Mouse (Mus musculus): Measurements from ENCODE around the gene Itpr3. TPM values are rescaled to one million over a fixed set of nuclear protein-coding genes. Genes with fewer than 3 reads are reported as not detected.

The Itpr3 gene
- polyA plus RNA-seq, 1 experiment from 2014 or later = 0.67 TPM

GRCm38 (mm10) chr17:27072363-27072762 lies 15.3 kb downstream of the Itpr3 start:
- H3K4me2 ChIP-seq = no peak overlapping the region
- H3K4me1 ChIP-seq (replicated peaks) = peaks cover 17% of the 10 kb centered on the region
- ATAC-seq (ENCODE audit: insufficient read depth) = no peak
- no peaks in the 10 kb centered on the region for H3K36me3 ChIP-seq (replicated peaks)
- no peak overlapping the region for H3K27ac ChIP-seq (replicated peaks)
- H3K4me3 ChIP-seq (replicated peaks) = no peak overlapping the region
- no peak overlapping the region for H3K9ac ChIP-seq
- H3K9me3 ChIP-seq (replicated peaks) = no peaks in the 10 kb centered on the region
- H3K27me3 ChIP-seq = no peaks in the 10 kb centered on the region
- 79% methylated on average over 8 of the region's 8 CpGs for WGBS (ENCODE audit: insufficient replicate concordance)

- Histone ChIP-seq H3K9ac (no peak overlapping the region), H3K27me3 (no peaks in the 10 kb centered on the region), H3K4me1 (replicated peaks) (peaks cover 17% of the 10 kb centered on the region), H3K4me2 (no peak overlapping the region), H3K9me3 (replicated peaks) (peaks cover 5% of the 10 kb centered on the region; the same call in 1 of the 2 replicates), H3K27ac (replicated peaks) (no peak overlapping the region), H3K36me3 (replicated peaks) (no peaks in the 10 kb centered on the region), H3K4me3 (replicated peaks) (no peak overlapping the region)
- WGBS (ENCODE audit: insufficient replicate concordance) = 58% methylated on average over 5 of the region's 5 CpGs
- ATAC-seq (ENCODE audit: insufficient read depth) = no peak
These were observed 16.0 kb downstream of the Itpr3 start for GRCm38 (mm10) chr17:27073126-27073525.

- H3K9ac ChIP-seq = no peak overlapping the region
- WGBS (ENCODE audit: insufficient replicate concordance) = 47% methylated on average over 9 of the region's 9 CpGs
- H3K27ac ChIP-seq (replicated peaks) = 0 out of 2 replicates have a peak overlapping the region, but pooled peaks have one; percentile 3
These were observed 16.7 kb downstream of the Itpr3 start for GRCm38 (mm10) chr17:27073778-27074177.

GRCm38 (mm10) chr17:27074236-27074635 lies 17.1 kb downstream of the Itpr3 start:
- Histone ChIP-seq H3K9me3 (replicated peaks) (peaks cover 5% of the 10 kb centered on the region; the same call in 1 of the 2 replicates), H3K4me1 (replicated peaks) (peaks cover 17% of the 10 kb centered on the region), H3K9ac (no peak overlapping the region), H3K36me3 (replicated peaks) (no peaks in the 10 kb centered on the region), H3K27ac (replicated peaks) (0 out of 2 replicates have a peak overlapping the region, but pooled peaks have one; percentile 3), H3K4me2 (no peak overlapping the region), H3K4me3 (replicated peaks) (no peak overlapping the region), H3K27me3 (no peaks in the 10 kb centered on the region)
- ATAC-seq (ENCODE audit: insufficient read depth) = no peak
- WGBS (ENCODE audit: insufficient replicate concordance) = 41% methylated on average over 6 of the region's 6 CpGs

More at GRCm38 (mm10) chr17:27073778-27074177, 16.7 kb downstream of the Itpr3 start:
- Histone ChIP-seq H3K27me3 (no peaks in the 10 kb centered on the region), H3K4me2 (no peak overlapping the region), H3K4me3 (replicated peaks) (no peak overlapping the region), H3K9me3 (replicated peaks) (peaks cover 5% of the 10 kb centered on the region; the same call in 1 of the 2 replicates), H3K4me1 (replicated peaks) (peaks cover 17% of the 10 kb centered on the region), H3K36me3 (replicated peaks) (no peaks in the 10 kb centered on the region)
- no peak for ATAC-seq (ENCODE audit: insufficient read depth)

- Histone ChIP-seq H3K27me3 (no peaks in the 10 kb centered on the region), H3K9ac (no peak overlapping the region), H3K4me3 (replicated peaks) (no peak overlapping the region), H3K4me2 (no peak overlapping the region), H3K36me3 (replicated peaks) (no peaks in the 10 kb centered on the region), H3K27ac (replicated peaks) (no peak overlapping the region), H3K9me3 (replicated peaks) (peaks cover 5% of the 10 kb centered on the region; the same call in 1 of the 2 replicates), H3K4me1 (replicated peaks) (peaks cover 19% of the 10 kb centered on the region)
- ATAC-seq (ENCODE audit: insufficient read depth) = no peak
- 48% methylated on average over 17 of the region's 17 CpGs for WGBS (ENCODE audit: insufficient replicate concordance)
These were observed 18.0 kb downstream of the Itpr3 start for GRCm38 (mm10) chr17:27074849-27075745.

GRCm38 (mm10) chr17:27077133-27077532 lies 20.0 kb downstream of the Itpr3 start:
- Histone ChIP-seq H3K27me3 (no peaks in the 10 kb centered on the region), H3K4me3 (replicated peaks) (no peak overlapping the region), H3K9me3 (replicated peaks) (peaks cover 5% of the 10 kb centered on the region; the same call in 1 of the 2 replicates), H3K4me2 (no peak overlapping the region), H3K4me1 (replicated peaks) (peaks cover 32% of the 10 kb centered on the region), H3K36me3 (replicated peaks) (no peaks in the 10 kb centered on the region), H3K9ac (no peak overlapping the region), H3K27ac (replicated peaks) (no peak overlapping the region)
- 78% methylated on average over 7 of the region's 7 CpGs for WGBS (ENCODE audit: insufficient replicate concordance)
- no peak for ATAC-seq (ENCODE audit: insufficient read depth)

- H3K36me3 ChIP-seq (replicated peaks) = no peaks in the 10 kb centered on the region
- no peak overlapping the region for H3K4me2 ChIP-seq
- peaks cover 5% of the 10 kb centered on the region; the same call in 1 of the 2 replicates for H3K9me3 ChIP-seq (replicated peaks)
- no peaks in the 10 kb centered on the region for H3K27me3 ChIP-seq
- peaks cover 36% of the 10 kb centered on the region for H3K4me1 ChIP-seq (replicated peaks)
- WGBS (ENCODE audit: insufficient replicate concordance) = 64% methylated on average over 6 of the region's 6 CpGs
- ATAC-seq (ENCODE audit: insufficient read depth) = no peak
- no peak overlapping the region for H3K4me3 ChIP-seq (replicated peaks)
- no peak overlapping the region for H3K9ac ChIP-seq
- H3K27ac ChIP-seq (replicated peaks) = no peak overlapping the region
These were observed 20.8 kb downstream of the Itpr3 start for GRCm38 (mm10) chr17:27077920-27078319.

- Histone ChIP-seq H3K9ac (no peak overlapping the region), H3K27ac (replicated peaks) (no peak overlapping the region), H3K36me3 (replicated peaks) (no peaks in the 10 kb centered on the region), H3K4me3 (replicated peaks) (no peak overlapping the region), H3K4me2 (no peak overlapping the region), H3K9me3 (replicated peaks) (peaks cover 5% of the 10 kb centered on the region; the same call in 1 of the 2 replicates), H3K27me3 (no peaks in the 10 kb centered on the region), H3K4me1 (replicated peaks) (peaks cover 41% of the 10 kb centered on the region)
- no peak for ATAC-seq (ENCODE audit: insufficient read depth)
- 65% methylated on average over 6 of the region's 6 CpGs for WGBS (ENCODE audit: insufficient replicate concordance)
These were observed 21.4 kb downstream of the Itpr3 start for GRCm38 (mm10) chr17:27078499-27078898.

GRCm38 (mm10) chr17:27081868-27082267 lies 24.8 kb downstream of the Itpr3 start:
- Histone ChIP-seq H3K36me3 (replicated peaks) (no peaks in the 10 kb centered on the region), H3K4me3 (replicated peaks) (no peak overlapping the region), H3K27ac (replicated peaks) (0 out of 2 replicates have a peak overlapping the region, but pooled peaks have one; percentile 41), H3K9ac (no peak overlapping the region), H3K4me1 (replicated peaks) (peaks cover 31% of the 10 kb centered on the region), H3K4me2 (peak overlapping the region; percentile 27; the same call in 1 of the 2 replicates), H3K9me3 (replicated peaks) (peaks cover 5% of the 10 kb centered on the region; the same call in 1 of the 2 replicates), H3K27me3 (no peaks in the 10 kb centered on the region)
- 44% methylated on average over 5 of the region's 5 CpGs for WGBS (ENCODE audit: insufficient replicate concordance)
- no peak for ATAC-seq (ENCODE audit: insufficient read depth)

- no peak overlapping the region for H3K9ac ChIP-seq
- WGBS (ENCODE audit: insufficient replicate concordance) = 39% methylated on average over 8 of the region's 8 CpGs
- no peak for ATAC-seq (ENCODE audit: insufficient read depth)
- no peak overlapping the region for H3K4me3 ChIP-seq (replicated peaks)
- no peaks in the 10 kb centered on the region for H3K36me3 ChIP-seq (replicated peaks)
- H3K4me2 ChIP-seq = no peak overlapping the region
- peaks cover 2% of the 10 kb centered on the region; the same call in 1 of the 2 replicates for H3K9me3 ChIP-seq (replicated peaks)
- no peaks in the 10 kb centered on the region for H3K27me3 ChIP-seq
- H3K27ac ChIP-seq (replicated peaks) = no peak overlapping the region
- H3K4me1 ChIP-seq (replicated peaks) = peaks cover 31% of the 10 kb centered on the region
These were observed 25.7 kb downstream of the Itpr3 start for GRCm38 (mm10) chr17:27082796-27083195.

- no peak for ATAC-seq (ENCODE audit: insufficient read depth)
- Histone ChIP-seq H3K9me3 (replicated peaks) (no peaks in the 10 kb centered on the region), H3K4me3 (replicated peaks) (no peak overlapping the region), H3K36me3 (replicated peaks) (no peaks in the 10 kb centered on the region), H3K27me3 (no peaks in the 10 kb centered on the region), H3K27ac (replicated peaks) (no peak overlapping the region), H3K4me2 (no peak overlapping the region), H3K4me1 (replicated peaks) (peaks cover 31% of the 10 kb centered on the region), H3K9ac (no peak overlapping the region)
- 18% methylated on average over 9 of the region's 9 CpGs for WGBS (ENCODE audit: insufficient replicate concordance)
These were observed 26.5 kb downstream of the Itpr3 start for GRCm38 (mm10) chr17:27083601-27084000.
